Mouse (Mus musculus): ENCODE measurements around the gene Fam20b. TPM values are rescaled to one million over a fixed set of nuclear protein-coding genes. Genes with fewer than 3 reads are reported as not detected.

The Fam20b gene
- polyA plus RNA-seq, 1 experiment from 2014 or later, result 21.8 TPM

DNA sequence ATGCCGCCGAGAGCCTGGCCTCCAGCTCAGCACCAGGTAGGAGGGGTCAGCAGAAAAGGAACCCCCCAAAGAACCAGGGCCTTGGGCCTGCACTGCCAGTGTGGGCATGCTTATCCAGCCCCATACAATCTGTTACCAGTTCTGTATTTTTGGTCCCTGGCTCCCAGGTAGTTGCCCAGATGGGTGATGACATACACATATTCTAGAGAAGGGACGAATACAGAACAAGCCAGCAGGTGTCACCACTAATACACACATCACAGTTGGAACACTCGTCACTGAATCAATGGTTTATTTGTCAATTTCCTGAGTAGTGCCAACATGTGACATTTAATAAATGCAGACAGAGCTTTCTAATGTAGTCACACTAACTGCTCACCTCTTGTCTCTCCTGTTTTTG is 78.3 kb downstream of the Fam20b start:
- Histone ChIP-seq H3K36me3 (peaks cover 56% of the 10 kb centered on the region), H3K27ac (no peak overlapping the region), H3K27me3 (ENCODE audit: insufficient read depth, poor library complexity, severe bottlenecking) (no peaks in the 10 kb centered on the region), H3K4me1 (peaks cover 14% of the 10 kb centered on the region; the same call in 1 of the 2 replicates), H3K4me3 (no peak overlapping the region), H3K9me3 (no peaks in the 10 kb centered on the region)
- DNase-seq (ENCODE audit: low spot score), result no peak
- WGBS, result 82% methylated on average over 4 of the region's 4 CpGs

DNA sequence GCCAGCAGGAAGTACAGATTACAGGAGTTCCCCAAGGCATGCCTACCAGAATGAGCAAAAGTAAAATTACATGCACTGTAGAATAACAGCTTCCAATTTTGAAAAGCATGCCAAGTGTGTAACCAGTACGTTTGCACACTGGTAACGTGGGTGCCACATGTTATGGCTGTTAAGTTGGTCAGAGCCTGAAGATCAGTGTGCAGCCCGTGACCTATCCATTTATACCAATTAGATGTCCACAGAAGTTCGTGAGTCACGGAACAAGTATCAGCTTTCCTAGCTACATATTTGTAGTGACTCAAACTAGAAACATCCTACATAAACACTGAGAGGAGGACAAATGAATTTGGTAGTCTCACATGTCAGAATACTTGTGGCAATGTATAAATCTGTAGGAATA is 79.4 kb downstream of the Fam20b start:
- DNase-seq (ENCODE audit: low spot score), result no peak
- no peaks in the 10 kb centered on the region for H3K9me3 ChIP-seq
- H3K27ac ChIP-seq, result no peak overlapping the region
- H3K27me3 ChIP-seq (ENCODE audit: insufficient read depth, poor library complexity, severe bottlenecking), result no peaks in the 10 kb centered on the region
- peaks cover 14% of the 10 kb centered on the region; the same call in 1 of the 2 replicates for H3K4me1 ChIP-seq
- H3K36me3 ChIP-seq, result peaks cover 65% of the 10 kb centered on the region
- no peak overlapping the region for H3K4me3 ChIP-seq
- 88% methylated on average over 5 of the region's 5 CpGs for WGBS

DNA sequence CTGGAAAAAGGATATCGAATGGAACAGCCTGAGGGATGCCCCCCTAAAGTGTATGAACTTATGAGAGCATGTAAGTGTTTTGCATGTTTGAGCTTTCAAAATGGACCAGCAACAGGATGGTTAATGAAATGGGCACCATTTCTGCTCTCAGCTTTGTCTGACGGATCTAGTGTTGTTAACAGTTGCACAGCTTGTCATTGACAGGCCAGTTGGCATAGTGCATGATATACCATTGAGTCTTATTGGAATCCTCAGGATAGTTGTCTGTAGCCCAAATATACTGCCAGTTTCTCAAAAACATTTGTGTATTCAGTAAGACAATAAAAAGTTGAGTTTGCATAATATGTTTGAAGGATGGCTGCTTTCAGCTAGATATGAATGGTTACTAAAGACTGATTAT is 83.7 kb downstream of the Fam20b start:
- 84% methylated on average over 2 of the region's 2 CpGs for WGBS
- H3K4me1 ChIP-seq, result no peaks in the 10 kb centered on the region
- no peaks in the 10 kb centered on the region for H3K9me3 ChIP-seq
- H3K27me3 ChIP-seq (ENCODE audit: insufficient read depth, poor library complexity, severe bottlenecking), result no peaks in the 10 kb centered on the region
- H3K4me3 ChIP-seq, result no peak overlapping the region
- H3K27ac ChIP-seq, result no peak overlapping the region
- no peak for DNase-seq (ENCODE audit: low spot score)
- peaks cover 70% of the 10 kb centered on the region for H3K36me3 ChIP-seq

DNA sequence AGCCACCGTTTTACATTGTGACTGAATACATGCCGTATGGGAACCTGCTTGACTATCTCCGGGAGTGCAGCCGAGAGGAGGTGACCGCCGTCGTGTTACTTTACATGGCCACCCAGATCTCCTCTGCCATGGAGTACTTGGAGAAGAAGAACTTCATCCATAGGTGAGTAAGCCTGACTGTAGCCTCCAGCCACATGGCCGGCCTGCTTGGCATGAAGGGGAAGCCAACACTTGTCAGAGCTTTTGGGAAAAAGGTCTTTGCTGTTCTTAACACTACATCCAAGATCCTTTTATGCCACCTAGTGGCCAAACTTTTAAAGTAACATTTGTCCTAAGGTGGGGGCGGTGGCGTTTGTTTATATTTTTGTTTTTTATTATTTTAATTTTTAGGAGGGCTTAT is 85.8 kb downstream of the Fam20b start:
- Histone ChIP-seq H3K4me3 (no peak overlapping the region), H3K36me3 (peaks cover 77% of the 10 kb centered on the region), H3K4me1 (no peaks in the 10 kb centered on the region), H3K27ac (no peak overlapping the region), H3K9me3 (no peaks in the 10 kb centered on the region), H3K27me3 (ENCODE audit: insufficient read depth, poor library complexity, severe bottlenecking) (no peaks in the 10 kb centered on the region)
- no peak for DNase-seq (ENCODE audit: low spot score)
- 79% methylated on average over 10 of the region's 10 CpGs for WGBS

DNA sequence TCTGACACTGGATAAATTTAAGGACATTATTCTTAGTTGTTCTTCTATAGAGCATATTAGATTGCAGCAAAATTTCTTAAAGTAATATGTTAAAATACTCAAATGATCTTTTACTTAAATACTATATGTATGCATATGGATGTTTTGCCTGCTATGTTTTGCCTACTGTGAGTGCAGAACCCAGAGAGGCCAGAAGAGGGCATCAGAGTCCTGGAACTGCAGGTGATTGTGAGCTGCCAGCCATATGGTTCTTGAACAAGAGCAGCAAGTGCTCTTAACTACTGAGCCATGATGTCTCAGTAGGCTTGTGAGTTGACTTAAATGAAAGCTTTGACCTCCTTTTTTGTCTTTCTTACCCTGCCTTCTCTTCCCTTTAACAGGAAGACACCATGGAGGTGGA is 87.9 kb downstream of the Fam20b start:
- H3K4me3 ChIP-seq, result no peak overlapping the region
- H3K27me3 ChIP-seq (ENCODE audit: insufficient read depth, poor library complexity, severe bottlenecking), result no peaks in the 10 kb centered on the region
- H3K9me3 ChIP-seq, result no peaks in the 10 kb centered on the region
- peaks cover 72% of the 10 kb centered on the region for H3K36me3 ChIP-seq
- no peaks in the 10 kb centered on the region for H3K4me1 ChIP-seq
- no peak overlapping the region for H3K27ac ChIP-seq
- DNase-seq (ENCODE audit: low spot score), result no peak

DNA sequence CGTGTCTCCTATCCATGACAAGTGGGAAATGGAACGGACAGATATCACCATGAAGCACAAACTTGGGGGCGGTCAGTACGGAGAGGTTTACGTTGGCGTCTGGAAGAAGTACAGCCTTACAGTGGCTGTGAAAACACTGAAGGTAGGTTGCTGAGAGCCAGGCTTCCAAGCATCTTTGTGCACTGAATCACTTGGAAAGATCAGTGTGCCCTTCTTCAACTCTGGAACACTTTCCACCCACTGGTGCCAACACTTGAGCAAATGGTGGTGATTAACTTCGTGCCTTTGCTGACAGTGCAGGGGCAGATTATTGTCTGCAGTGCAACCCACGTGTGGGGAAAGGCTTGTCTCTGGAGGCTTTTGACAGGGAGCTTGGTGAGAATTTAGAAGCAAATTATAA is 88.9 kb downstream of the Fam20b start:
- no peaks in the 10 kb centered on the region for H3K9me3 ChIP-seq
- 92% methylated on average over 8 of the region's 8 CpGs for WGBS
- peaks cover 72% of the 10 kb centered on the region for H3K36me3 ChIP-seq
- H3K4me3 ChIP-seq, result no peak overlapping the region
- H3K4me1 ChIP-seq, result no peaks in the 10 kb centered on the region
- no peak for DNase-seq (ENCODE audit: low spot score)
- H3K27me3 ChIP-seq (ENCODE audit: insufficient read depth, poor library complexity, severe bottlenecking), result no peaks in the 10 kb centered on the region
- no peak overlapping the region for H3K27ac ChIP-seq

Other genes starting within 250 kb of the Fam20b start
- gene Soat1, start 244.8 kb downstream of the Fam20b start, polyA plus RNA-seq (2016; fragmentation: Nextera tagmentation; extraction: Ambion mirVana), result 45.6 and 60.6 TPM in 2 replicates
- 0.23 and 0.32 TPM in 2 replicates for gene Gm10031, start 195.1 kb downstream of the Fam20b start, polyA plus RNA-seq (2016; fragmentation: Nextera tagmentation; extraction: Ambion mirVana)
- gene Abl2, start 160.3 kb downstream of the Fam20b start, polyA plus RNA-seq (2016; fragmentation: Nextera tagmentation; extraction: Ambion mirVana), result 3.3 and 3.8 TPM in 2 replicates
- gene Tor3a, start 44.7 kb downstream of the Fam20b start, polyA plus RNA-seq (2016; fragmentation: Nextera tagmentation; extraction: Ambion mirVana), result 4.3 and 4.4 TPM in 2 replicates
- 0.79 and 1.9 TPM in 2 replicates for gene Angptl1, start 119.5 kb upstream of the Fam20b start, polyA plus RNA-seq (2016; fragmentation: Nextera tagmentation; extraction: Ambion mirVana)
- gene Ralgps2, start 220.5 kb upstream of the Fam20b start, polyA plus RNA-seq (2016; fragmentation: Nextera tagmentation; extraction: Ambion mirVana), result 49.6 and 55.2 TPM in 2 replicates

All from heart, embryonic 10.5 days (tissue).